Mouse (Mus musculus): Measurements from ENCODE around the gene Nup107. TPM values are rescaled to one million over a fixed set of nuclear protein-coding genes. Genes with fewer than 3 reads are reported as not detected.

Gene Nup107
- polyA plus RNA-seq, 1 experiment: 22.8 TPM

- TF ChIP-seq POLR2A (IDR thresholded peaks at IDR 0.05; ENCODE audit: borderline replicate concordance, control insufficient read depth, low read depth, low read length): no peak
- no peak for TF ChIP-seq CTCF (IDR thresholded peaks at IDR 0.05; ENCODE audit: control insufficient read depth, insufficient read depth, low read length)
- Histone ChIP-seq H3K4me3 (replicated peaks; ENCODE audit: control insufficient read depth, low read depth, low read length) (no peak overlapping the region), H3K27ac (ENCODE audit: control insufficient read depth, insufficient read depth, low read depth, low read length, poor library complexity) (no peak overlapping the region), H3K4me1 (ENCODE audit: control insufficient read depth, insufficient read depth, low read length) (no peaks in the 10 kb centered on the region; the same call in 1 of the 2 replicates)
- 89% methylated on average over 5 of the region's 5 CpGs for WGBS
Measured at GRCm38 (mm10) chr10:117752851-117753647, 39.5 kb downstream of the Nup107 start.

- TF ChIP-seq POLR2A (IDR thresholded peaks at IDR 0.05; ENCODE audit: borderline replicate concordance, control insufficient read depth, low read depth, low read length) (no peak), CTCF (IDR thresholded peaks at IDR 0.05; ENCODE audit: control insufficient read depth, insufficient read depth, low read length) (no peak)
- H3K4me1 ChIP-seq (ENCODE audit: control insufficient read depth, insufficient read depth, low read length): no peaks in the 10 kb centered on the region; the same call in 1 of the 2 replicates
- no peak overlapping the region for H3K27ac ChIP-seq (ENCODE audit: control insufficient read depth, insufficient read depth, low read depth, low read length, poor library complexity)
- WGBS: 98% methylated on average over 7 of the region's 7 CpGs
- H3K4me3 ChIP-seq (replicated peaks; ENCODE audit: control insufficient read depth, low read depth, low read length): no peak overlapping the region
Measured at GRCm38 (mm10) chr10:117752304-117752821, 40.1 kb downstream of the Nup107 start.

- 94% methylated on average over 6 of the region's 6 CpGs for WGBS
- no peak overlapping the region for H3K27ac ChIP-seq (ENCODE audit: control insufficient read depth, insufficient read depth, low read depth, low read length, poor library complexity)
- no peak for TF ChIP-seq CTCF (IDR thresholded peaks at IDR 0.05; ENCODE audit: control insufficient read depth, insufficient read depth, low read length)
- TF ChIP-seq POLR2A (IDR thresholded peaks at IDR 0.05; ENCODE audit: borderline replicate concordance, control insufficient read depth, low read depth, low read length): no peak
- H3K4me3 ChIP-seq (replicated peaks; ENCODE audit: control insufficient read depth, low read depth, low read length): no peak overlapping the region
- H3K4me1 ChIP-seq (ENCODE audit: control insufficient read depth, insufficient read depth, low read length): no peaks in the 10 kb centered on the region; the same call in 1 of the 2 replicates
Measured at GRCm38 (mm10) chr10:117751744-117752143, 40.8 kb downstream of the Nup107 start.

GRCm38 (mm10) chr10:117751282-117751610 is 41.3 kb downstream of the Nup107 start:
- H3K27ac ChIP-seq (ENCODE audit: control insufficient read depth, insufficient read depth, low read depth, low read length, poor library complexity): no peak overlapping the region
- TF ChIP-seq POLR2A (IDR thresholded peaks at IDR 0.05; ENCODE audit: borderline replicate concordance, control insufficient read depth, low read depth, low read length) (no peak), CTCF (IDR thresholded peaks at IDR 0.05; ENCODE audit: control insufficient read depth, insufficient read depth, low read length) (no peak)
- no peaks in the 10 kb centered on the region; the same call in 1 of the 2 replicates for H3K4me1 ChIP-seq (ENCODE audit: control insufficient read depth, insufficient read depth, low read length)
- H3K4me3 ChIP-seq (replicated peaks; ENCODE audit: control insufficient read depth, low read depth, low read length): no peak overlapping the region
- 92% methylated on average over 14 of the region's 14 CpGs for WGBS

- 94% methylated on average over 5 of the region's 5 CpGs for WGBS
- Histone ChIP-seq H3K4me1 (ENCODE audit: control insufficient read depth, insufficient read depth, low read length) (no peaks in the 10 kb centered on the region; the same call in 1 of the 2 replicates), H3K27ac (ENCODE audit: control insufficient read depth, insufficient read depth, low read depth, low read length, poor library complexity) (no peak overlapping the region), H3K4me3 (replicated peaks; ENCODE audit: control insufficient read depth, low read depth, low read length) (no peak overlapping the region)
- no peak for TF ChIP-seq POLR2A (IDR thresholded peaks at IDR 0.05; ENCODE audit: borderline replicate concordance, control insufficient read depth, low read depth, low read length)
- TF ChIP-seq CTCF (IDR thresholded peaks at IDR 0.05; ENCODE audit: control insufficient read depth, insufficient read depth, low read length): no peak
Measured at GRCm38 (mm10) chr10:117750529-117751281, 41.8 kb downstream of the Nup107 start.

GRCm38 (mm10) chr10:117749787-117750343 is 42.6 kb downstream of the Nup107 start:
- Histone ChIP-seq H3K4me3 (replicated peaks; ENCODE audit: control insufficient read depth, low read depth, low read length) (no peak overlapping the region), H3K4me1 (ENCODE audit: control insufficient read depth, insufficient read depth, low read length) (no peaks in the 10 kb centered on the region; the same call in 1 of the 2 replicates), H3K27ac (ENCODE audit: control insufficient read depth, insufficient read depth, low read depth, low read length, poor library complexity) (no peak overlapping the region)
- WGBS: 92% methylated on average over 14 of the region's 14 CpGs
- TF ChIP-seq POLR2A (IDR thresholded peaks at IDR 0.05; ENCODE audit: borderline replicate concordance, control insufficient read depth, low read depth, low read length): no peak
- TF ChIP-seq CTCF (IDR thresholded peaks at IDR 0.05; ENCODE audit: control insufficient read depth, insufficient read depth, low read length): no peak

- 95% methylated on average over 10 of the region's 10 CpGs for WGBS
- no peak overlapping the region for H3K4me3 ChIP-seq (replicated peaks; ENCODE audit: control insufficient read depth, low read depth, low read length)
- TF ChIP-seq POLR2A (IDR thresholded peaks at IDR 0.05; ENCODE audit: borderline replicate concordance, control insufficient read depth, low read depth, low read length) (no peak), CTCF (IDR thresholded peaks at IDR 0.05; ENCODE audit: control insufficient read depth, insufficient read depth, low read length) (no peak)
- H3K27ac ChIP-seq (ENCODE audit: control insufficient read depth, insufficient read depth, low read depth, low read length, poor library complexity): no peak overlapping the region
- no peaks in the 10 kb centered on the region; the same call in 1 of the 2 replicates for H3K4me1 ChIP-seq (ENCODE audit: control insufficient read depth, insufficient read depth, low read length)
Measured at GRCm38 (mm10) chr10:117749050-117749686, 43.3 kb downstream of the Nup107 start.
